Mouse (Mus musculus): ENCODE data around the gene Cyb5r3. TPM values are rescaled to one million over a fixed set of nuclear protein-coding genes. Genes with fewer than 3 reads are reported as not detected.
"Not testable (repeated sequence)": the region's sequence is repeated elsewhere in the genome, so short reads cannot be mapped to it uniquely, and the experiment has no call there.

The Cyb5r3 gene
- total RNA-seq, 2 experiments from 2014 or later = 52.0 to 71.7 TPM

DNA sequence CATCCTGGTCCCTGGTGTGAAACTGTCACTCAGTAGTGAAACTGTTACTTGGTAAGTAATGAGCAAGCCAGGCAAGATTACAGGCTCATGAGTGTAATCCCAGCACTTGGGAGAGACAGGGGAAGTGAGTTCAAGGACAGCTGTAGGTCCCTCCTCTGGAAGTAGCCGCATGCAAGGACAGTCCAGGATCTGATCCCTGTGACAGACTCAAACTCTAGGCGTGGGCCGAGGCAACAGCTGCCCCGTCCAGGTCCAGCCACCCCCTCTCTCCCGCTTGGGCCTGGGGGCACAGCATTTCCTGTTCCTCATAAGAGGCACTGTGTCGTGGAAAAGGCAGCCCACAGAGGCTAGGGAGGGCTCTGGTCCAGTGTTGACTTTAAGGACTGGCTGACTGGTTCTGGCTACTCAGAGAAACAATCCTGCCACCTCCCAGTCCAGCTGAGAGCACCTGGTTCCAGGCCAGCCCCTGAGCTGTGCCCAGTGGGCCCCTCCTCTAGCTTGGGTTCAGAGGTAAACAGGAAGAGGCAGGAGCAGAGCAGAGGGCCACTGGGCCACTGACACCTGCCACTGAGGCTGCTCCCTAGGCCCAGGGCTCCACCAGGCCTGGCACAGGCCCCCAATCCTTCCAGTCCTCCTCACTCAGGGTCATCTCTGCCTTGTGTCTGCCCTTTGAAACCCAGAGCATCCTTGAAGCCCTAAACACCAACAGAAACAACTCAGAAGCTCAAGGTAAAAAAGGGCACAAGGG, 16.5 kb downstream of the Cyb5r3 start:
- no peak for ATAC-seq (replicated peaks; ENCODE audit: low FRiP score, poor library complexity, severe bottlenecking)

DNA sequence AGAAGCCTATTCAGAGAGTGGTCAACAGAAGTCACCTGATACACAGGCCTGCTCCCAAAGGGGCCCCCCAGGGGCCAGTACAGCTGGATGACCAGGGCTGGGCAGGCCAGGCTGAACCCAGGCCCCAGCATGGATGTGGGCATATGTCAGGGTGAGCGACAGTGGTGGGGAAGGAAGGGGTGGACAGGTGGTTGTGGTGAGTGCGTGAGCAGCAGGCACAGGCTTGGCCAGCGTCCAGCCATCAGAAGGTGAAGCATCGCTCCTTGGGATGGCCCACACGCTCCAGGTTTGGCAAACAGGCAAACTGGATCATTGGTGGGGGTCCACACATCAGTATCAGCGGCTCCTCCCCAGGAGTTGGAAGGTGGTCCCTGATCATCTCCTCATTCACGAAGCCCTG, 18.1 kb downstream of the Cyb5r3 start:
- ATAC-seq (replicated peaks; ENCODE audit: low FRiP score, poor library complexity, severe bottlenecking) = no peak

DNA sequence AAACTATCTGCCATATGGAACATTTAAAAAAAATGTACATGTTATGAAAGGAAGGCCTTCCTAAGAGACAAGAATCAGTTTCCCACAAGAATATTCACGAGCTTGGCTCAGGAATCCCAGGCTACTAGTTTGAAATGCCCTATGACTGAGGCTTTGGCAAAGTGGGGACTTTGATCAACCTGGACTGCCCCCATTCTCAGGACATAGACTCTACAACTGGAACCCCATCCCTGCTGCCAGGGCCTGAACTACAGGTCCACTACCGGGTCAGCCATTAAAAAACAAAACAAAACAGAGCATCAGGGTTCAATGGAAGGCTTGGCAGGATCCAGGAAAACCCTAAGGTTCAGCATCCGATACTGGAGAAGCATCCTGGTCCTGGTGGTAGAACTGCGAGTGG, 21.7 kb downstream of the Cyb5r3 start:
- ATAC-seq (replicated peaks; ENCODE audit: low FRiP score, poor library complexity, severe bottlenecking) = no peak

DNA sequence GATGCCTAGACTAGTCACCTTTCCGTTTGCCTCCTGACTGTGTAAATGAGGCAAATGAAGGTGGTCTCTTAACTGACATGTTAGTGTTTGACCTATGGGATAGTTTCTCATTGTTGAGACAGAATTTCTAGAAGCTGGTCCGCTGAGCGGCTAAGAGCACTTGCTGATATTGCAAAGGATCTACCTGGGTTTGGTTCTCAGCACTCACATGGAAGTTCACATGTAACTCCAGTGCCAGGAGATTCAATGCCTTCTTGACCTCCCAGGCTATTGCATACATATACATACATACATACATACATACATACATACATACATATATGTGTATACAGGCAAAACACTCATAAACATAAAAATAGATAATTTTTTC, 22.3 kb downstream of the Cyb5r3 start:
- ATAC-seq (replicated peaks; ENCODE audit: low FRiP score, poor library complexity, severe bottlenecking) = no peak

DNA sequence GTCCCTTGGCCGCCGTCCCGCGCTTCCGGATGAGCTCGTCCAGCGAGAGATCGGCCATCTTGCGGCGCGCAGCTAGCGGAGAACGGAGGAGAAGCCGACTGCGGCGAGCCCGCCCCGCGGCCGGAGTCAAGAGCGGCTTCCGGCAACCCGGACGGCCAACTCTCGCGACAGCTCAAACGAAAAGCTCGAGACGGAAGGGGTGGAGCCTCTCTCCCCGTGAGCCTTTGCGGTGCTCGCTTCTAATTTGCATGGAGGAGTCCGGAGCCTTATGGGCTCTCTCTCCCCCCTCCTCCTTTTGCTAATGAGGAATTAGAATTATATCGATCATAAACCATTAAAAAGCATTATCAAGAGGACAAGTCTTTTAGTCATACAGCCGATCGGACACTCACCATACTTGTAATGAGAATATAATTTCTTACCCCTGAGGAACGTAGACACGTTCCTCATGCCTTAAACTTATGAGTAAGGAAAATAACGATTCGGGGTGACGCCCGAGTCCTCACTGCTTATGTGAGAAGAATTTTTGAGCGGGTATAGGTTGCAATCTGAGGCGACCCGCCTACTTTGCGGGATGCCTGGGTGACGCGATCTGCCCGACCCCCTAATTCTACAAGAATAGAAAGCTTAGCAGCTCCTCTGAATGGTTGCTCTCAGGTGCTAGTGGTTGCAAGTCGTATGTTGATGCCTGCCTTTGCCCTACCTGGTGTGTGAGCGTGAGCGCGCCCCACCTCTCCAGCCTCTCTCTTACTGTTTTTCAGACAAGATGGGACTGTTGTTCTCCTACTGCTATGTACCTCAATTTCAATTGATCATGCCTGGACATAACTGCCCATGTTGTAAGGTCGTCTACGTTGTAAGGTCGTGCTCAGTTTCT, 23.0 kb downstream of the Cyb5r3 start, which contains the start of gene Poldip3:
Poldip3 (minus strand) TSS at position 189 of the 877 bp plus-strand sequence.
- ATAC-seq (replicated peaks; ENCODE audit: low FRiP score, poor library complexity, severe bottlenecking) = peak; percentile 88

DNA sequence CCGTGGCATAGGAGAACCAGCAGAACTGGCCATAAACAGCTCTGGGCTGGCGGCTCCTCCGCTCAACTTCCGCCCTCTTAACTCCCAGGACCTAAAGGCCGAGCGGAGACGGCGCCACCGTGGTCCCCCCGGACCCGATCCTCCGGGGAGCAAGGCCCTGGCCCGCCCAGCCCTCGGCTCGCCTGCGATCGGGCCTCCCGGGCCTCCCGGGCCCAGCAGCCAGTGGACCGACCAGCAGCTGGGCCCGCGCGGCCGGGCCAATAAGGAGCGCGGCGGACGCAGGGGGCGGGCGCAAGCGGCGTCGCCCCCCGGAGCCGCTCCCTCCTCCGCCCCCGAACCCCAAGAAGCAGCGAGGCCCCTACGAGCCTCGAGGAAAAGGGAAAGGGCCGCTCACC, 23.6 kb downstream of the Cyb5r3 start:
- ATAC-seq (replicated peaks; ENCODE audit: low FRiP score, poor library complexity, severe bottlenecking) = peak; percentile 64

DNA sequence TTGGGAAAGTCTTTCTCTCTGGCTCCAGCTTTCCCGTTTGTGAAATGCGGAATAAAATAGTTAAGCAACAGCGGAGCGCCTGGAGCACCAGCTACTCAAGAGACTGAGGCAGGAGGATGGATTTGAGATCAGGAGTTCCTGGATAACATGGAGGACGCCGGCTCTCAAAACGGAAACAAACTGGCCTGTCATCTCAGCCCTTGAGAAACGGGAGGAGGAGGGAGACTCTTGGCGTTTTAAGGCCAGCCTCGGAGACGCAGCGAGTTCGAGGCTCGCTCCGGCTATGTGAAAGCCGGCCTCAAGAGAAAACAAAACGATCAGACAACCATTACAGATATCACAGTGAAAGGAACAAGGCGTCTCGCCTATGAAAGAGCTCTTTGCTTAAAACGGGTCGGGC, 24.0 kb downstream of the Cyb5r3 start:
- ATAC-seq (replicated peaks; ENCODE audit: low FRiP score, poor library complexity, severe bottlenecking) = peak; percentile 19; the same call in 1 of the 2 replicates

DNA sequence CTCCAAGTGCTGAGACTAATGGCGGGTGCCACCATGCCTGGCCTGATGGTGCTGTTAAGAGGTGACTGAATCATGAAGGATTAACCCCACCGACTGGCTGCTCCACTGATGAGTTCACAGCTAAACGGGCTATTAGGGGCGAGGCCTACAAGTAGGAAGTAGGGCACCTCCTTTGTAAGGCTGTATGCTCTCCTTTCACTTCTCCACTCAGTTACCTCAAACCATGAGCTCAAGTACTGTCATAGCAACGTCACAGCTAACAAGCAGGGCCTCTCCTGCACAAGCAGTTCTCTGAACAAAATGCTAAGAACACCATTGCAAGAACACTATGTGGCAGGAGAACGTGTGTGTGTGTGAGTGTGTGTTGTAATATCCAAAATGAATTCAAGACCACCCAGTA, 26.9 kb downstream of the Cyb5r3 start:
- no peak for ATAC-seq (replicated peaks; ENCODE audit: low FRiP score, poor library complexity, severe bottlenecking)

DNA sequence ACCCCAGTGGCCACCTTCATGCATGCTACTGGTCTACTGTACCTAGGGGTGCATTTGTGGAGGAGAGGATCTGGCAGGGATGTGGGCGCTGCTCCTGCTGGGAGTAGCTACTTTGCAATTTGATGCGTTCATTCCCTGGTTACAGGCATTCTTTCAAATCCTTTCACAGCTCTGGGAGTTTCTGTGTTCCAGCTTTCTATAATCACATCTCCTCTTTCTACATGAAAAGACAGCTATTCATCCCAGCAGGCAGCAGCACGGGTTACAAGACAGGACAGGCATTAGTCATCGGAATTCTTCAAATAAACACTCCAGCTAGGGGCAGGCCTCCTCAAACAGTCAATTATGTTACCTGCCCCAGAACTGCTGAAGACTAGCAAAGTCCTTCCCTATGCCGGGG, 29.5 kb downstream of the Cyb5r3 start:
- no peak for ATAC-seq (replicated peaks; ENCODE audit: low FRiP score, poor library complexity, severe bottlenecking)

DNA sequence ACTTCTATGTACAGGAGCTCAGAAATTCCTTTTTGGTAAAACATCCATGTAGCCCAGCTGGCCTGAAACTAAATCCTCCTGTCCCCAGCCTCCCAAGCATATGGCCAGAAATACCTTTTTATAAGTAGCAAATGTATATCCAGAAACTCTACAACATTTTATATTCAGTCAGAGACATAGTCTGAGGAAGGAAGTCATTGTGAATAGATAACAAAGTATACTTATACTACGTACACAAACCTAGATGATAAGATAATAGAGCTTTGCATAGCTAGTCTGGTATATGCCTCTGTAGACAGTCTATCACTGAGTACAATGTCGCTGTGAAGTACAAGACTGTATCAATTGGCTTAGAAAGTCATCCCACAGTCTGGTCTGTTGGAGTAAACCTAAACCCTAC, 36.7 kb downstream of the Cyb5r3 start:
- no peak for ATAC-seq (replicated peaks; ENCODE audit: low FRiP score, poor library complexity, severe bottlenecking)

DNA sequence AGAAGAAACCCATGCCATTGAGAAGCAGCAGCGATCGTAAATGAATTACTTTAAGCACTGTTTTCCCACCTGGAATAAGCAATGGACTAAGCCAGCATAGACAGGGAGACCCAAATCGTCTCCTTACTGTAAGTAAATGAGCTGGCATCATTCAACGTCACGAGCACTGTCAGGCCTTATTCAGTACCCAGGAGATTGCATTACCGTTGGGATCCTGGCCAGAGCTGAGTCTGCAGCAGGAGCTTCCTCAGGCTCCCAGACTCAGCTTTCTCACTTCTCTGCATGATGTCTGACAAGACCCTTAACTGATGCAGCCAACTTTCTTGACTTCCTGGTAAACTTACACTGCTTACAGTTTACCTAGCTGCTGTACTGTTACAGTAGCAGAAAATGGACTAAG, 37.7 kb downstream of the Cyb5r3 start:
- no peak for ATAC-seq (replicated peaks; ENCODE audit: low FRiP score, poor library complexity, severe bottlenecking)

DNA sequence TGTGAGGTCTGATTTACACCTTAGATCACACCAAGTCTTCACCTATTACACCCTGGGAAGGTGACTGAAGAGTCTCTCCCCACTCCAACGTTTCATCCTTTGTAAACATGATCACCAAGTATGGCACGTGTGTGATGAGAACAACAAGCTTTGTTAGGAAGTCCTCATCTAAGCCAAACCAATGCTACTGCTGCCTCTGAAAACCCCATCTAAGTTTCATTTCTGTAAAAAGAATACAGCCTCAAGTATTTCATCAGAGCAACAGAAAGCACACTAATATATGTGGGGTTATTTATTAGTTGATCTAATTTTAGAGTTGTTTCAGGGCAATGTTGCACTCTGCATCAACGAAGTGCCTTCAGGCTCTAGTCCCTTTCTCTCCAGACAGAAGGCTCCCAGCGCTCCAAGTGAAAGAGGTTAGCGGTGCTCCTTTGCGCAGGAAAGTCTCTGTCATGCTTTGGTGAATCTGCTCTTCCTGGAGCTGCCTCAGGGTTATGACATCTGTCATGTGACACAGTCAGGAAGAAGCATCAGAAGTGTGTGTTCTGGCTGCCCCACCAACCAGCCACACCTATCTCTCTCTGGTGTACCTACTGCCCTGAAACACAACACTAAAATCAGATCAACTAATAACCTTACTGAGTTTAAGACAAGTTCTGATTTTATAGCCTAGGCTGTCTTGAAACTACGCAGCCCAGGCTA, 42.7 kb downstream of the Cyb5r3 start:
- no peak for ATAC-seq (replicated peaks; ENCODE audit: low FRiP score, poor library complexity, severe bottlenecking)

DNA sequence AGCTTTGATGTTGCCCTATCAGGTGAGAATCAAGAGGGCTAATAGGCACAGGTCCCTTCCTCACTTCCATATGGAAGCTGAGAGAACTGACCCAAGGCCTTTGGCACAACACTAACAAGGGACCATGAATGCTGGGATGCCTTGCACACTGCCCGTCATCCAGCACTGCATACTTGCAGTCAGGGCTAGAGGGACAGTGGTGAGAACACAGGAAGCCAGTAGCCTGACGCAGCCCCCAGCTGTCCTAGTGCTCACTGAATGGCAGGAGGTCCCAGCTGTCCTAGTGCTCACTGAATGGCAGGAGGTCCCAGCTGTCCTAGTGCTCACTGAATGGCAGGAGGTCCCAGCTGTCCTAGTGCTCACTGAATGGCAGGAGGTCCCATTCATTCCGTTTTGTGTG, 45.4 kb downstream of the Cyb5r3 start:
- not testable (repeated sequence) for ATAC-seq (replicated peaks; ENCODE audit: low FRiP score, poor library complexity, severe bottlenecking)

DNA sequence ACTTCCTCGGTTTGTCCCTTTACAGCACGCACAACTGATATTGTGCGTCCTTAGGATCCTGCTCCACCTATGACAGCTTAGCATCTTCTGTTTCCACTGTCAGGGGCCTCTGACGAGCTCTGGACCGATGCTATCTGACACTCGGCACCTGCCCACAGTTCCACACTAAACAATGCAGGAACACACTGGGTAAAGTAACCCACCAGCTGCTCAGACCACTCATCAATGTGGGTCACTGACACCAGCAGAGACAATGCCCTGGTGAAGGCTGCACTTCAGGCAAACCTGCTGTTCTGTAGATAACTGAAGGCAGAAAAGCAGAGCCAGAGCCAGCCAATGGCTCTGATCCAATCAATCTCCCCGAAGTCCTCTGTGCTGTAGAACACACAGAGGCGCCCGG, 45.8 kb downstream of the Cyb5r3 start:
- no peak for ATAC-seq (replicated peaks; ENCODE audit: low FRiP score, poor library complexity, severe bottlenecking)

DNA sequence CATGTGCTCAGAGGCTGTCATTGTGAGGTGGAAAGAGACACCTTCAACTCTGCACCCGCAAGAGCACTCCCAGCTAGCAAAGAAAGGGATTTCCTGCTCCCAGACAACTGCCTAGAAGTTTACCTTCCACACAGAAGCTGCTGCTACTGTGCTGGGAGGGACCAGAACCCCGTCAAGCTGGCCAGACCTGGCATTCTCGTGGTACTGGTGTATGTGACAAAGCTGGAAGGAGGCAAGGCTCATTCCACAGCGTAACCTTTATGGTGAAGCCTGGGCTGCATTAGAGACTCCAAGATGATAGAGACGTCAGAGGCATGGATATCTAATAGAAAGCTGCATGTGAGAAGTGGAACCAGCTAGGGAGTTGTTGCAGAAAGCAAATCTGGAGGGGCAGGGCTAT, 47.8 kb downstream of the Cyb5r3 start:
- no peak for ATAC-seq (replicated peaks; ENCODE audit: low FRiP score, poor library complexity, severe bottlenecking)

DNA sequence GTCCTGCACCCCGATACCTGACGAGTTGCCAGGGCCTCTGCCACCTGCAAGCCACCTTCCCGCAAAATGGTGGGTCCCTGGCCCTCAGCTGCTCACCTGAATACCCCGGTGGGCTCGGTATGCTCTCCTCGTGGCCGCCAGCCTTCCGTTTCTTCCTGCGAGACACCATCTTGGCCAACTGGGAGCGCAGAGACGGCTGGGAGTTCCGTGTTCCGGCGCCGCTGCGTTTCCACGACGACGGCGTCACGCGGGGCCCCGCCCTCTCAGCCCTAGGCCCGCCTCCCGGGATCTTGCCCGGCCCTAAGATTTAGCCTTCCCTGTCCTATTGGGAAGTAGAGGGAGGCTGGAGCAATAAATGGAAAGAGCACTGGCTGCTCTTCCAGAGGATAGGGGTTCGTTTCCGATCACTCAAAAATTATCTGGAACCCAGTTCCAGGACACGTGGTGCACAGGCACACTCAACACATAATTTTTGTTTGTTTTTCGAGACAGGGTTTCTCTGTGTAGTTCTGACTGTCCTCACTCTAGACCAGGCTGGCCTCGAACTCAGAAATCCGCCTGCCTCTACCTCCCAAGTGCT, 49.7 kb downstream of the Cyb5r3 start, which contains the start of gene Rrp7a:
Rrp7a (minus strand) TSS at position 236 of the 580 bp plus-strand sequence.
- ATAC-seq (replicated peaks; ENCODE audit: low FRiP score, poor library complexity, severe bottlenecking) = peak; percentile 97

DNA sequence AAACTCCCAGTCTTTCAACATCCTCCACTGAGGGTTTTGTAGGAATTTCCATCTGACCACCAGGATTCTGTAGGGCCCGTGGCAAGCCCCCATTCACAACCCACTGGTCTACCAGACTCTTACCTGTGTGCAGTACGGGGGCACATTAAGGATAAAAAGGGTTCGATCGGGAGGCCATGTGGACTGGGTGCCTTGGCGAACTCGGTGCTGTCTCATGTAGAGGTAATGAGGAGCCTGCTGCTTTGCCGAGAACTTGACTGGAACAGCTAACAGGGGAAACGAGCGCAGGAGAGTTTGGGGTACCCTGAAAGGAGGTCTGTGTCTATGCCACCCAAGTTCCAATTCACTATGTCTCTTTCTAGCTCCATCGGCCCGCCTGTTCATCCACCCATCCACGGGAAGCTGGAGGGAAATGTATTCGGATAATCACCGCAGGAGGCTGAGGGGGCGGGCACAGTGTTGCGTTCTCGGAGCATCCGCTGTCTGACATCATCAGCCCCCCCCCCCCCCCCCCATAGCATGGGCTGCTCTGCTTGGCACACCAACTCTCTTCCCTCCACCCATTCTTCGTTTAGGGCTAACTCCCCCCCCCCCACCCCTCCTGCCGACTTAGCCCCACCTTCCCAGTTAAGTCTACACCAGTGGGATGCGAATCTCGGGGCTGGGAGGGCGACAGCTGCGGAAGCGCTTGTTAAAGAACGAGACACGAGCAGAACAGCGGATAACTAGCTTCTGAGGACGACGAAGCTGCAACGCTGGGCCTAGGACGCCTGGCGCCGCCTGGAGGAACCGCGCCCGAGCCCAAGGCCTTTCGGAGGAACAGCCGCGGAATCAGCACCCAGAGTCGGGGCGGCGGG, 50.5 kb downstream of the Cyb5r3 start:
- peak; percentile 68 for ATAC-seq (replicated peaks; ENCODE audit: low FRiP score, poor library complexity, severe bottlenecking)

DNA sequence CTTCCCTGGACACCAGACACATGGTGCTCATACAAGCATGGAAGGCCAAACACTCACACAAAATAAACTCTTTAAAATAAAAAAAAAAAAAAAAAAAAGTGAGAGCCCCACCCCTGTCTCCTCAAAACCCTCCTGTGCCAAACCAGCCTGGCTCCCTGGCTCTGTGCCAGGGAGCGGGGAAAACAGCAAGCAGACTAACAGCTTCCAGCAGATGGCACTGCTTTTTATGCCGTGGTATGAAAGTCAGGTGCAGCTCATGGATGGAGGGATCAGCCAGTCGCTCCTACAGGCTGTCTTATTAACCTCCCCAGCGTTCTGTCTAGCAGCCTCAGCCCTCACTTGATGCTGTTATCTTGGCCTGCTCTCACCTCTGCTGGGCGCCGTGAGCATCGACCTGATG, 54.0 kb downstream of the Cyb5r3 start:
- no peak for ATAC-seq (replicated peaks; ENCODE audit: low FRiP score, poor library complexity, severe bottlenecking)

DNA sequence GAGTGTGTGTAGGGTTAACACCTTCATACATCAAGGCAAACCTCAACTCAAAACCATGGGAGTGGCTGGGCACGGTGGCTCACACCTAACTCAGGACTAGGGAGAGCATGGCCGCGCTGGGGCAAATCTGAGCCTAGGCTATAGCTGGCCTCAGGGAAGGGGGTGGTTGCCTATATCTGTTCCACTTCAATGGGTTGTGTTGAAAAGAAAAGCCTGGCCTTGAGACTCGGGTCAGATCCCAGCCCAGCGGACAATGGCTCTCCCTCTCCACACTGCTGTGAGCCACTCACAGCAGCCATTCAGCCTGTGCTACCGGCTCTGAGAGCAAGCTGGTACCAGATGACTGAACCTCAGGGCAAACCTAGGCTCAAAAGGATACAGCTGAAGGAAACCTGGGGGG, 57.3 kb downstream of the Cyb5r3 start:
- ATAC-seq (replicated peaks; ENCODE audit: low FRiP score, poor library complexity, severe bottlenecking) = no peak
